Comparison of ENCODE assay signal across 9 mouse cellular contexts in genomic region chr8:104096644-104097043, GRCm38 (mm10). TPM values are rescaled to one million over a fixed set of nuclear protein-coding genes. Genes with fewer than 3 reads are reported as not detected.
A peak's percentile ranks its signal among the peaks of the same experiment; 100 is the strongest.
DNase-seq lines count a peak whose midpoint lies in the region; ATAC-seq and TF ChIP-seq lines count a peak whose summit lies in the region.
"Had no signal": no experiment of that assay in that cellular context is flagged by ENCODE, and none has a peak within 500 bp of the region (broad histone marks: within the 10 kb centered on the region; RNA-seq: fewer than 3 reads in every experiment).

No protein-coding gene starts in this region.

- no peak overlapping the region for H3K9ac ChIP-seq in lung, embryonic 16.5 days (ENCODE audit: low read length)
- H3K9ac ChIP-seq in kidney, postnatal 0 days (ENCODE audit: low read depth, low read length), result no peak overlapping the region
- no peak overlapping the region for H3K9ac ChIP-seq in stomach, embryonic 16.5 days (ENCODE audit: low read length)
- H3K9ac ChIP-seq: neural tube, embryonic 13.5 days had no signal

- no peak overlapping the region for H3K4me2 ChIP-seq in lung, embryonic 16.5 days (ENCODE audit: low read depth, low read length)
- H3K4me2 ChIP-seq in kidney, postnatal 0 days (ENCODE audit: low read length), result no peak overlapping the region
- H3K4me2 ChIP-seq in stomach, embryonic 16.5 days (ENCODE audit: low read depth, low read length), result no peak overlapping the region
- H3K4me2 ChIP-seq: neural tube, embryonic 13.5 days had no signal

- no peaks in the 10 kb centered on the region for H3K36me3 ChIP-seq in lung, embryonic 16.5 days (ENCODE audit: control insufficient read depth, insufficient read depth, low read length)
- H3K36me3 ChIP-seq in kidney, postnatal 0 days (ENCODE audit: insufficient read depth, low read length), result no peaks in the 10 kb centered on the region
- no peaks in the 10 kb centered on the region for H3K36me3 ChIP-seq in stomach, embryonic 16.5 days (ENCODE audit: control insufficient read depth, insufficient read depth, low read length)
- H3K36me3 ChIP-seq: neural tube, embryonic 13.5 days had no signal

- TF ChIP-seq POLR2A in cerebellum, adult 2 months (IDR thresholded peaks at IDR 0.05; ENCODE audit: borderline replicate concordance, insufficient read depth, low read length), result no peak

- peaks cover 19% of the 10 kb centered on the region for H3K4me1 ChIP-seq in lung, embryonic 16.5 days (replicated peaks; ENCODE audit: control insufficient read depth, insufficient read depth, low read length)
- H3K4me1 ChIP-seq in kidney, postnatal 0 days (replicated peaks; ENCODE audit: insufficient read depth, low read length), result 0 out of 2 replicates have a peak, but pooled peaks cover 5% of the 10 kb centered on the region
- peaks cover 4% of the 10 kb centered on the region; the same call in 1 of the 2 replicates for H3K4me1 ChIP-seq in stomach, embryonic 16.5 days (ENCODE audit: control insufficient read depth, insufficient read depth, low read length)
- 0 out of 2 replicates have a peak, but pooled peaks cover 2% of the 10 kb centered on the region for H3K4me1 ChIP-seq in cerebellum, adult 2 months (ENCODE audit: control insufficient read depth, insufficient read depth, low read length)

- 42% methylated on average over 10 of the region's 10 CpGs for WGBS in lung, embryonic 16.5 days
- 38% methylated on average over 10 of the region's 10 CpGs for WGBS in kidney, postnatal 0 days
- 55% methylated on average over 10 of the region's 10 CpGs for WGBS in stomach, embryonic 16.5 days
- WGBS in cerebellum, adult 2 months, result 83% methylated on average over 10 of the region's 10 CpGs

- DNase-seq in embryo, embryonic 10 days (ENCODE audit: low spot score), result peak; percentile 47
- DNase-seq in embryo, embryonic 11 days, result no peak
- no peak for DNase-seq in lung, postnatal 25 days (ENCODE audit: low spot score)
- DNase-seq in kidney, postnatal 0 days (ENCODE audit: low spot score), result peak; percentile 81
- no peak for DNase-seq in cerebellum, adult 2 months
- DNase-seq in thymus, postnatal 25 days, result no peak

- H3K27me3 ChIP-seq in lung, embryonic 16.5 days (ENCODE audit: control insufficient read depth, insufficient read depth, low read depth, low read length), result no peaks in the 10 kb centered on the region
- H3K27me3 ChIP-seq in kidney, postnatal 0 days (ENCODE audit: insufficient read depth, low read length), result no peaks in the 10 kb centered on the region
- H3K27me3 ChIP-seq in stomach, embryonic 16.5 days (ENCODE audit: control insufficient read depth, insufficient read depth, low read length), result no peaks in the 10 kb centered on the region
- no peaks in the 10 kb centered on the region for H3K27me3 ChIP-seq in cerebellum, adult 2 months (ENCODE audit: control insufficient read depth, insufficient read depth, low read length)
- H3K27me3 ChIP-seq: neural tube, embryonic 13.5 days had no signal

- H3K9me3 ChIP-seq in lung, embryonic 16.5 days (ENCODE audit: control insufficient read depth, low read length), result no peaks in the 10 kb centered on the region
- no peaks in the 10 kb centered on the region for H3K9me3 ChIP-seq in kidney, postnatal 0 days (replicated peaks; ENCODE audit: low read length)
- no peaks in the 10 kb centered on the region for H3K9me3 ChIP-seq in stomach, embryonic 16.5 days (replicated peaks; ENCODE audit: control insufficient read depth, low read length)
- H3K9me3 ChIP-seq: neural tube, embryonic 13.5 days had no signal

- H3K27ac ChIP-seq in lung, embryonic 16.5 days (ENCODE audit: low read length), result peak overlapping the region; percentile 84
- peak overlapping the region; percentile 76 for H3K27ac ChIP-seq in kidney, postnatal 0 days
- H3K27ac ChIP-seq in stomach, embryonic 16.5 days (ENCODE audit: low read length), result peak overlapping the region; percentile 41; the same call in 1 of the 2 replicates
- no peak overlapping the region for H3K27ac ChIP-seq in cerebellum, adult 2 months (ENCODE audit: insufficient read depth, low read length)

- H3K4me3 ChIP-seq in lung, embryonic 16.5 days (ENCODE audit: low read length), result no peak overlapping the region
- no peak overlapping the region for H3K4me3 ChIP-seq in kidney, postnatal 0 days (replicated peaks; ENCODE audit: low read depth, low read length)
- no peak overlapping the region for H3K4me3 ChIP-seq in stomach, embryonic 16.5 days (replicated peaks; ENCODE audit: low read length)
- H3K4me3 ChIP-seq in cerebellum, adult 2 months (replicated peaks; ENCODE audit: insufficient read depth, low read depth, low read length), result no peak overlapping the region
- H3K4me3 ChIP-seq: neural tube, embryonic 13.5 days had no signal

- no peak for TF ChIP-seq CTCF in kidney, postnatal 0 days (IDR thresholded peaks at IDR 0.05; ENCODE audit: low read depth)
- no peak for TF ChIP-seq CTCF in cerebellum, adult 2 months (IDR thresholded peaks at IDR 0.05; ENCODE audit: borderline replicate concordance, insufficient read depth, low read depth, low read length)

- peak; percentile 70 for ATAC-seq in lung, embryonic 16.5 days (ENCODE audit: low read depth)
- ATAC-seq in kidney, postnatal 0 days (replicated peaks; ENCODE audit: low FRiP score, low read depth), result peak; percentile 37
- no peak for ATAC-seq in stomach, embryonic 16.5 days (ENCODE audit: insufficient read depth, low FRiP score)

RNA-seq across cellular contexts. Expression of gene Cdh5, which starts 4.8 kb away (rescaled TPM):
- polyA plus RNA-seq in lung, embryonic 16.5 days (2015; fragmentation: Nextera tagmentation; extraction: Ambion mirVana), result 77.5 and 84.0 TPM in 2 replicates
- 33.4 and 35.9 TPM in 2 replicates for polyA plus RNA-seq in kidney, postnatal 0 days (2015; fragmentation: Nextera tagmentation; extraction: Ambion mirVana)
- polyA plus RNA-seq in stomach, embryonic 16.5 days (2015; fragmentation: Nextera tagmentation; extraction: Ambion mirVana), result 25.1 TPM in 2 replicates
- polyA plus RNA-seq in cerebellum, adult 2 months (2012; rRNA removed), result 9.9 and 10.3 TPM in 2 replicates

Comparison
In these comparisons a context has a peak if more than half of its experiments do, and no peak if none do; other contexts are left out.
1. DNase-seq: peak in embryo, embryonic 10 days (single experiment) and kidney, postnatal 0 days (single experiment); none in embryo, embryonic 11 days (single experiment), lung, postnatal 25 days (single experiment), cerebellum, adult 2 months (0 of 2) and thymus, postnatal 25 days (single experiment).